Mouse (Mus musculus) heart, adult 2 months (tissue): ENCODE results near the gene Pbld2.

Experiments used
- CTCF ChIP-seq: fragments of 200-600 bp; IDR thresholded peaks from 2 replicates; pipeline ENCODE4 v1.8.1; 2022; ENCODE audit warnings: antibody characterized with exemption, mild to moderate bottlenecking, moderate library complexity
- EP300 ChIP-seq: fragments of 200-500 bp; IDR thresholded peaks from 2 replicates; pipeline ENCODE4 v1.6.1; 2011; ENCODE audit warnings: low read depth, low read length, control low read depth; ENCODE audit not compliant: insufficient read depth
- POLR2A ChIP-seq: fragments of 200-500 bp; IDR thresholded peaks from 2 replicates; pipeline ENCODE4 v1.6.1; 2011; ENCODE audit warnings: mild to moderate bottlenecking, low read depth, low read length, control low read depth; ENCODE audit not compliant: insufficient read depth

DNA sequence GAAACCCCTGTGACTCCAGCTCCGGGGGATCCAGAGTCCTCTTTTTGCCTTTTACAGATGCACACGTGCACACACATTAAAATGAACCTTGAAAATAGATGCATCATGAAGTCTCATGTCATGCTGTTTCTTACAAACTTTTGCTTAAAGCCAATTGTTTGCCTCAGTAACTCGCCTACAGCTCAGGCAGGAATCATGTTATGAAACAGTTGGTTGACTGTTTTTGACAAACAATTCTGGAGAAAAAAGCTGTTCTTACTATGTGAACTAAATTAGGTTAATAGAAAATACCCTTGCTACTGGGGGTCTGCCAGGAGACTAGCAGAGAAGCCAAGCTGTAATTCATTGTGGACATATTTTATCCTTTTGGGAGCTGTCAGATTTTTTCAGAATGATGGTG, 8.8 kb downstream of the Pbld2 start:
- TF ChIP-seq EP300: no peak
- TF ChIP-seq POLR2A: no peak
- TF ChIP-seq CTCF: no peak
